8 mouse cellular contexts compared by ENCODE assay signal in the genomic region with DNA sequence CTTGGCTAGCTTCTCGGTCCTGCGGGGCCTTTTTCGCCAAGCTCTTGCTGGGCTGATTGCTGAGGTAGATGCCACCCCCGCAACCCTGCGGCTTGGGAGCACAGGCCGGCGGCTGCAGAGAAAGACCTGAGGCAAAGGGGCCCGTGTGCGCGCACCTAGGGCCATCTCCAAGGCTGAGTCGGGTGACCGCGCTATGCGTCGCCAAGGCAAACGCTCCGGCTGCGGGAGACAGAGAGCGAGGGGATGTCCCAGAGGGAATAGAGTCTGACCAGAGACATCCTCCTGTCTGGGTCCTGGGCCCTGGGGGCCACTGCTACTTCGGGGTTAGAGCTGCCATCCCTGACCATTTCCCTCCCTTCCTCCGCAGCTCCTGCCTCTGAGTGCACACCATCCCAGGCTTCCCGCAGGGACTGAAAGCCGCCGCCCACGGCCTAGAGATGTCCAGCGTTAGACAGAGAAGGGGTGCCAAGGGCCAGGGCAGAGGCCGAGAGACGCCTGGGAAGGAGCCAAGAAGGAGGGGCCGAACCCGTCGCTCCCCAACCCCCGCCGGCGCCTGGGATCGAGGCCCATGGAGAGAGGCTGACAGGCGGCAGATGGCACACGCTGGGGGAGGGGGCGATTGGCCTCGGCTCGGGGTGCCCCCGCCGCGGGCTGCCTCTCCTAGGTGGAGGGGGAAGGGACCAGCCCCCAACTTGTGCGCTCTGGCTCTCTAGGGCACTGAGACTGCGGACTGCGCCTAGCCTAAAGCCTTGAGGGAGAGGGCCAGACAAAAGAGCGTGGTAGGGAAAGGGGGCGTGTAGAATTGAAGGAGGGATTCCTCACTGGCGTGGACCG. TPM values are rescaled to one million over a fixed set of nuclear protein-coding genes. Genes with fewer than 3 reads are reported as not detected.
DNase-seq lines count a peak whose midpoint lies in the region; ATAC-seq and TF ChIP-seq lines count a peak whose summit lies in the region.

No protein-coding gene starts in this region.

- ATAC-seq in activated CD4-positive, CD25-positive, alpha-beta regulatory T cell, adult 4 months: no peak

- peak overlapping the region; percentile 19; the same call in 1 of the 2 replicates for H3K4me3 ChIP-seq in cortical plate, adult 2 months (ENCODE audit: insufficient read depth, low read length)
- peak overlapping the region; percentile 82 for H3K4me3 ChIP-seq in heart, embryonic 10.5 days
- peak overlapping the region; percentile 24 for H3K4me3 ChIP-seq in kidney, adult 2 months (ENCODE audit: insufficient read depth, low read depth, low read length)
- H3K4me3 ChIP-seq in lung, adult 2 months (replicated peaks; ENCODE audit: extremely low read depth, low read depth, low read length): peak overlapping the region; percentile 20

- TF ChIP-seq POLR2A in cortical plate, adult 2 months (IDR thresholded peaks at IDR 0.05; ENCODE audit: extremely low read depth, insufficient read depth, low read length): no peak
- TF ChIP-seq POLR2A in kidney, adult 2 months (IDR thresholded peaks at IDR 0.05; ENCODE audit: low read depth, low read length): no peak
- no peak for TF ChIP-seq POLR2A in lung, adult 2 months (IDR thresholded peaks at IDR 0.05; ENCODE audit: borderline replicate concordance, extremely low read depth, low read depth, low read length)

- H3K27me3 ChIP-seq in heart, embryonic 10.5 days (ENCODE audit: insufficient read depth, poor library complexity, severe bottlenecking): peaks cover 52% of the 10 kb centered on the region
- H3K27me3 ChIP-seq in kidney, adult 2 months (replicated peaks; ENCODE audit: control insufficient read depth, insufficient read depth, low read length): no peaks in the 10 kb centered on the region; the same call in 1 of the 2 replicates

- peak; percentile 58 for DNase-seq in ovary, adult 18-20 months (ENCODE audit: low spot score)
- no peak for DNase-seq in ovary, postnatal 10 days (ENCODE audit: low spot score)
- no peak for DNase-seq in heart, embryonic 10.5 days (ENCODE audit: low spot score)
- DNase-seq in kidney, adult 2 months: peak; percentile 87
- DNase-seq in lung, adult 2 months: peak; percentile 46
- peak; percentile 71 for DNase-seq in ovary, postnatal 36 days (ENCODE audit: low spot score)

- H3K36me3 ChIP-seq in heart, embryonic 10.5 days: no peaks in the 10 kb centered on the region
- H3K36me3 ChIP-seq in kidney, adult 2 months (ENCODE audit: control insufficient read depth, insufficient read depth, low read length): no peaks in the 10 kb centered on the region

- WGBS in heart, embryonic 10.5 days: under 1% methylated on average over 50 of the region's 50 CpGs
- 2% methylated on average over 50 of the region's 50 CpGs for WGBS in kidney, adult 2 months
- WGBS in lung, adult 2 months: 3% methylated on average over 49 of the region's 50 CpGs

- TF ChIP-seq CTCF in cortical plate, adult 2 months (IDR thresholded peaks at IDR 0.05; ENCODE audit: extremely low read depth, insufficient read depth, low read length): no peak
- no peak for TF ChIP-seq CTCF in kidney, adult 2 months (conservative IDR thresholded peaks at IDR 0.05; ENCODE audit: insufficient read depth, insufficient read length, low read depth, low read length)
- TF ChIP-seq CTCF in lung, adult 2 months (IDR thresholded peaks at IDR 0.05; ENCODE audit: insufficient read depth, low read length): no peak

- H3K4me1 ChIP-seq in cortical plate, adult 2 months (ENCODE audit: control insufficient read depth, insufficient read depth, low read length): 0 out of 2 replicates have a peak, but pooled peaks cover 2% of the 10 kb centered on the region
- peaks cover 49% of the 10 kb centered on the region for H3K4me1 ChIP-seq in heart, embryonic 10.5 days
- no peaks in the 10 kb centered on the region for H3K4me1 ChIP-seq in kidney, adult 2 months (ENCODE audit: control insufficient read depth, insufficient read depth, low read length)
- H3K4me1 ChIP-seq in lung, adult 2 months (ENCODE audit: control insufficient read depth, insufficient read depth, low read length): peaks cover 5% of the 10 kb centered on the region; the same call in 1 of the 2 replicates

- H3K27ac ChIP-seq in cortical plate, adult 2 months (ENCODE audit: insufficient read depth, low read length): no peak overlapping the region
- peak overlapping the region; percentile 73 for H3K27ac ChIP-seq in heart, embryonic 10.5 days
- H3K27ac ChIP-seq in kidney, adult 2 months (ENCODE audit: insufficient read depth, low read depth, low read length): no peak overlapping the region

- H3K9me3 ChIP-seq in heart, embryonic 10.5 days: no peaks in the 10 kb centered on the region

RNA-seq across cellular contexts. Expression of a gene that starts 2.5 kb away (rescaled TPM):
- 13.8 and 15.1 TPM in 2 replicates for polyA plus RNA-seq in cortical plate, adult 2 months (2012; rRNA removed)
- 5.0 and 10.4 TPM in 2 replicates for polyA plus RNA-seq in heart, embryonic 10.5 days (2016; fragmentation: Nextera tagmentation; extraction: Ambion mirVana)
- polyA plus RNA-seq in kidney, adult 2 months (2012; rRNA removed): 4.1 and 5.6 TPM in 2 replicates
- polyA plus RNA-seq in lung, adult 2 months (2012; rRNA removed): 6.4 and 7.5 TPM in 2 replicates
- polyA plus RNA-seq in activated CD4-positive, CD25-positive, alpha-beta regulatory T cell, adult 4 months (2017; shearing (Covaris generic)): not detected

Comparison
In these comparisons a context has a peak if more than half of its experiments do, and no peak if none do; other contexts are left out.
1. DNase-seq: peak in ovary, adult 18-20 months (single experiment), kidney, adult 2 months (single experiment), lung, adult 2 months (single experiment) and ovary, postnatal 36 days (single experiment); none in ovary, postnatal 10 days (single experiment) and heart, embryonic 10.5 days (single experiment).
2. H3K4me3 ChIP-seq: peak in every context shown above with its lines; median percentile 82 in heart, embryonic 10.5 days; 24 in kidney, adult 2 months; 20 in lung, adult 2 months; 19 in cortical plate, adult 2 months.